Mouse (Mus musculus): ENCODE measurements around the gene Thsd7b.

- TF ChIP-seq CTCF (IDR thresholded peaks at IDR 0.05; ENCODE audit: extremely low read depth, insufficient read length, insufficient replicate concordance, low read depth, low read length) (no peak), POLR2A (IDR thresholded peaks at IDR 0.05; ENCODE audit: low read depth, low read length) (no peak)
Measured at GRCm38 (mm10) chr1:130130901-130131300, 857.8 kb downstream of the Thsd7b start.

All from small intestine, adult 2 months (tissue).